Mouse (Mus musculus) CD4-positive naive resting alpha-beta T cell, adult 57 days (primary cell): ENCODE data around the gene Rubcnl. TPM values are rescaled to one million over a fixed set of nuclear protein-coding genes. Genes with fewer than 3 reads are reported as not detected.

Experiments
- total RNA-seq: library from RNA; stranded (reverse); gene quantifications from one replicate; pipeline ENCODE4 v1.2.4, GENCODE M21; 2023

Rubcnl gene
- 4.2 TPM for total RNA-seq

DNA sequence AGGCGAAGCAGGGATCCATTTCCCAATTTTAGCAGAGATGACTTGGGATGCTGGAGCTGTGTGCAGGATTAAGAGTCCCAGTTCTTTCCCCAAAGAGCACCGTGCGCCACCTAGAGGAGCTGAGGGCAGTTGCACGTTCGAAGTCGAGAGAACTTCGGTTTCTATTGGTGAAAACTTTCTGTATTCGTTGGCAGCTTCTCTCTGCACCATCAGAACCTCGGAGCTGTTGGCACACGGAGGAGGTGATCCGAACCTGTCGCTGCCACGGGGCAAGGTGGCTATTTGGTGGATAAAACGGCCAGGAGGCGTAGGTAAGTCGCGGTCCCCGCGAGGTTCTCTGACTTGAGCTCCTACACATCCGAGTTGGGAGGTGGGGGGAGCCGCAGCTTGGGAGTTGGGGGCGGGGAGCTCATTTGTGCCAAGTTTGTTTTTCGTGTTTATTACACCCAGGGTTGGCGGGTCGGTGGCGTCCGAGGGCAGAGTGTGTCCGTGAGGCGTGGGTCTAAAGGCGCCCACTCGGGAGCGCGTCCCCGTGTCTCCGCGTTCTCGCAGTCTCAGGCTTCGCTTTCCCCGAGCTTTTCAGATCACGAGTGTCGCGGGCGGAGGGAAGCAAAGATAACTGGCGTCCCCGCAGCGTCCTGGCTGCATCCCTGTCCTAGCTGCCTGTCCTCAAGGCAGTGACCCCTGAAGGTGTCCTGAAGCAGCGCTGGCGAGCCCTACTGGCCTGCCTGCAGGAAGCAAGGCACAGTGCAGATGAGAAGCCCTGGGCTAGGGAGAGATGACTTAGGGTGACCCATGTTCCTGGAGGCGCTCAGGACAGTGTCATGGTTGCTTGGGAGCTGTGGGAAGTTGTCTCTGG is at the start of gene Rubcnl:
TSS of gene Rubcnl (plus strand) at position 172 of the 859 bp plus-strand sequence.

Other genes with a start within 250 kb of the Rubcnl start
- gene Lrch1, start 68.2 kb upstream of the Rubcnl start, total RNA-seq = 76.6 TPM
- gene Lrrc63, start 114.9 kb downstream of the Rubcnl start, total RNA-seq = not detected
- gene Lcp1, start 115.1 kb downstream of the Rubcnl start, total RNA-seq = 457 TPM
- gene Cpb2, start 226.3 kb downstream of the Rubcnl start, total RNA-seq = not detected